In the genomic region with DNA sequence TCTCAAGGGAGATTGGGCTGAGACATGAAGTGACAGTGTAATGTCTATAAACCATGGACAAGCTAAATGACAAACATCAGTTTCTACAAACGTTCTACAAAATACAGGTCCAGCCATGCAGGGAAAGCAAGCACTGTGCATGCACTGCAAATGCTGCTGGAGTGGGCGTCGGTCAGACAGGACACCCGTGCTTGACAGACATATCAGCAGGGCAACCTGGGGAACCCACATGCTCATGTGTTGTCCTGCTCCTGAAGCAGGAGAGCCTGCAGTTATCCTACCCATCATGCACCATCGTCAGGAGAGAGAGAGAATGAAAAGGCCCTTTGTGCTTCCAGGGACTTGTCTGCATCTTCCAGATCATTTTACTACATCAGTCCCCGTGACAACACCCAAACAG, we compare ENCODE assay signal across 24 mouse cellular contexts. TPM values are rescaled to one million over a fixed set of nuclear protein-coding genes. Genes with fewer than 3 reads are reported as not detected.
DNase-seq lines count a peak whose midpoint lies in the region; ATAC-seq and TF ChIP-seq lines count a peak whose summit lies in the region.
"Had no signal": no experiment of that assay in that cellular context is flagged by ENCODE, and none has a peak within 500 bp of the region (broad histone marks: within the 10 kb centered on the region; RNA-seq: fewer than 3 reads in every experiment).

No protein-coding gene starts in this region.

- no peaks in the 10 kb centered on the region; the same call in 1 of the 2 replicates for H3K4me1 ChIP-seq in intestine, embryonic 15.5 days (replicated peaks)
- no peaks in the 10 kb centered on the region for H3K4me1 ChIP-seq in intestine, postnatal 0 days (replicated peaks; ENCODE audit: control insufficient read depth, insufficient read depth, low read length)
- no peaks in the 10 kb centered on the region for H3K4me1 ChIP-seq in midbrain, embryonic 11.5 days (ENCODE audit: control insufficient read depth, insufficient read depth, low read length)
- no peaks in the 10 kb centered on the region for H3K4me1 ChIP-seq in midbrain, embryonic 10.5 days
- H3K4me1 ChIP-seq: forebrain, embryonic 10.5 days; forebrain, embryonic 13.5 days had no signal

- no peaks in the 10 kb centered on the region for H3K9me3 ChIP-seq in intestine, embryonic 15.5 days
- H3K9me3 ChIP-seq in intestine, postnatal 0 days (ENCODE audit: control insufficient read depth), result no peaks in the 10 kb centered on the region
- no peaks in the 10 kb centered on the region for H3K9me3 ChIP-seq in midbrain, embryonic 11.5 days (ENCODE audit: control insufficient read depth, low read length)
- H3K9me3 ChIP-seq in midbrain, embryonic 10.5 days (replicated peaks), result no peaks in the 10 kb centered on the region
- H3K9me3 ChIP-seq: forebrain, embryonic 10.5 days; forebrain, embryonic 13.5 days; heart, embryonic 10.5 days; heart, embryonic 13.5 days; hindbrain, embryonic 15.5 days had no signal

- TF ChIP-seq CTCF in intestine, postnatal 0 days (IDR thresholded peaks at IDR 0.05; ENCODE audit: low read depth), result no peak

- 69% methylated on average over 6 of the region's 6 CpGs for WGBS in intestine, embryonic 15.5 days
- 56% methylated on average over 6 of the region's 6 CpGs for WGBS in intestine, postnatal 0 days
- 83% methylated on average over 6 of the region's 6 CpGs for WGBS in midbrain, embryonic 11.5 days
- WGBS in midbrain, embryonic 10.5 days, result 86% methylated on average over 6 of the region's 6 CpGs

- ATAC-seq in frontal cortex, adult (ENCODE audit: low TSS enrichment), result peak; percentile 13; the same call in 1 of the 2 replicates
- ATAC-seq in intestine, embryonic 15.5 days, result peak; percentile 51; the same call in 1 of the 2 replicates
- no peak for ATAC-seq in intestine, postnatal 0 days
- ATAC-seq in midbrain, embryonic 11.5 days (ENCODE audit: low FRiP score), result no peak
- ATAC-seq: forebrain, embryonic 13.5 days; forebrain, embryonic 16.5 days; Patski had no signal

- no peak overlapping the region for H3K4me3 ChIP-seq in intestine, embryonic 15.5 days (replicated peaks)
- H3K4me3 ChIP-seq in intestine, postnatal 0 days (ENCODE audit: low read depth, low read length), result no peak overlapping the region
- H3K4me3 ChIP-seq in midbrain, embryonic 11.5 days (ENCODE audit: low read depth, low read length), result no peak overlapping the region
- H3K4me3 ChIP-seq in midbrain, embryonic 10.5 days, result no peak overlapping the region
- H3K4me3 ChIP-seq: forebrain, embryonic 10.5 days; forebrain, embryonic 13.5 days; heart, embryonic 10.5 days; heart, embryonic 13.5 days; hindbrain, embryonic 15.5 days had no signal

- H3K4me2 ChIP-seq in intestine, embryonic 15.5 days (replicated peaks), result no peak overlapping the region
- H3K4me2 ChIP-seq in intestine, postnatal 0 days (replicated peaks; ENCODE audit: low read depth), result no peak overlapping the region
- no peak overlapping the region for H3K4me2 ChIP-seq in midbrain, embryonic 11.5 days
- H3K4me2 ChIP-seq: forebrain, embryonic 13.5 days; heart, embryonic 13.5 days; hindbrain, embryonic 15.5 days had no signal

- H3K27ac ChIP-seq in intestine, embryonic 15.5 days, result no peak overlapping the region
- H3K27ac ChIP-seq in intestine, postnatal 0 days (ENCODE audit: low read depth, low read length), result no peak overlapping the region
- no peak overlapping the region for H3K27ac ChIP-seq in midbrain, embryonic 11.5 days (ENCODE audit: low read depth, low read length)
- H3K27ac ChIP-seq in midbrain, embryonic 10.5 days (replicated peaks), result no peak overlapping the region
- H3K27ac ChIP-seq: forebrain, embryonic 10.5 days; forebrain, embryonic 13.5 days; heart, embryonic 10.5 days; heart, embryonic 13.5 days; hindbrain, embryonic 15.5 days had no signal

- H3K36me3 ChIP-seq in intestine, embryonic 15.5 days, result no peaks in the 10 kb centered on the region
- peaks cover 12% of the 10 kb centered on the region for H3K36me3 ChIP-seq in intestine, postnatal 0 days (ENCODE audit: control insufficient read depth, insufficient read depth)
- H3K36me3 ChIP-seq in midbrain, embryonic 11.5 days (ENCODE audit: control insufficient read depth, insufficient read depth, low read length), result no peaks in the 10 kb centered on the region
- H3K36me3 ChIP-seq in midbrain, embryonic 10.5 days, result peaks cover 11% of the 10 kb centered on the region

- H3K27me3 ChIP-seq in intestine, embryonic 15.5 days (replicated peaks), result no peaks in the 10 kb centered on the region
- no peaks in the 10 kb centered on the region for H3K27me3 ChIP-seq in intestine, postnatal 0 days (replicated peaks; ENCODE audit: control insufficient read depth, insufficient read depth, low read length)
- H3K27me3 ChIP-seq in midbrain, embryonic 11.5 days (ENCODE audit: control insufficient read depth, insufficient read depth, low read length), result no peaks in the 10 kb centered on the region
- no peaks in the 10 kb centered on the region for H3K27me3 ChIP-seq in midbrain, embryonic 10.5 days (ENCODE audit: low read depth, poor library complexity, severe bottlenecking)
- H3K27me3 ChIP-seq: forebrain, embryonic 13.5 days; heart, embryonic 13.5 days; hindbrain, embryonic 15.5 days; Patski had no signal

- no peak overlapping the region for H3K9ac ChIP-seq in intestine, embryonic 15.5 days
- H3K9ac ChIP-seq in intestine, postnatal 0 days (ENCODE audit: low read depth, low read length), result no peak overlapping the region
- no peak overlapping the region for H3K9ac ChIP-seq in midbrain, embryonic 11.5 days (ENCODE audit: low read length)
- H3K9ac ChIP-seq: forebrain, embryonic 13.5 days; heart, embryonic 13.5 days; hindbrain, embryonic 15.5 days had no signal

- no peak for DNase-seq in frontal cortex, postnatal 25 days (ENCODE audit: low spot score in 2 of 2)
- DNase-seq in midbrain, embryonic 11.5 days (ENCODE audit: low spot score, missing footprints), result peak; percentile 39
- no peak for DNase-seq in midbrain, embryonic 10.5 days (ENCODE audit: low spot score)
- DNase-seq in retina, postnatal 1 day, result peak; percentile 58
- DNase-seq in retina, embryonic 14.5 days (ENCODE audit: low spot score), result no peak
- DNase-seq: adrenal gland, postnatal 10 days; adrenal gland, postnatal 36 days; cerebellum, adult 18-20 months; cerebellum, adult 9-10 months; cerebellum, postnatal 14 days; gastrocnemius, postnatal 25 days; heart, adult 18-20 months; heart, postnatal 14 days; heart, postnatal 4 days had no signal

RNA-seq across cellular contexts. Expression of gene Stard3nl, which starts 16.3 kb away (rescaled TPM):
- 90.0 and 95.1 TPM in 2 replicates for polyA plus RNA-seq in intestine, embryonic 15.5 days (2015; fragmentation: Nextera tagmentation; extraction: Ambion mirVana)
- polyA plus RNA-seq in intestine, postnatal 0 days (2015; fragmentation: Nextera tagmentation; extraction: Ambion mirVana), result 79.6 and 82.2 TPM in 2 replicates
- 133 and 135 TPM in 2 replicates for polyA plus RNA-seq in midbrain, embryonic 11.5 days (2014; fragmentation: Nextera tagmentation; extraction: Ambion mirVana)
- 107 and 109 TPM in 2 replicates for polyA plus RNA-seq in midbrain, embryonic 10.5 days (2016; fragmentation: Nextera tagmentation; extraction: Ambion mirVana)

Comparison
In these comparisons a context has a peak if more than half of its experiments do, and no peak if none do; other contexts are left out.
1. ATAC-seq: peak in frontal cortex, adult (single experiment) and intestine, embryonic 15.5 days (single experiment); none in intestine, postnatal 0 days (single experiment) and midbrain, embryonic 11.5 days (single experiment).
2. DNase-seq: peak in midbrain, embryonic 11.5 days (single experiment) and retina, postnatal 1 day (single experiment); none in frontal cortex, postnatal 25 days (0 of 2), midbrain, embryonic 10.5 days (single experiment) and retina, embryonic 14.5 days (single experiment).